Mouse (Mus musculus) bone marrow, adult 2 months (tissue): Measurements from ENCODE around the gene Svep1. TPM values are rescaled to one million over a fixed set of nuclear protein-coding genes. Genes with fewer than 3 reads are reported as not detected.

Source experiments
- H3K27ac ChIP-seq: fragments of 200-500 bp; 2 replicates; pipeline ENCODE4 v1.5.1; 2012; ENCODE audit warnings: low read depth, mild to moderate bottlenecking, control low read depth, inconsistent platforms, low read length; ENCODE audit not compliant: control insufficient read depth, poor library complexity, insufficient read depth
- H3K4me1 ChIP-seq: fragments of 200-500 bp; 2 replicates; pipeline ENCODE4 v1.6.1; 2011; ENCODE audit warnings: low read length; ENCODE audit not compliant: control insufficient read depth, insufficient read depth
- H3K4me3 ChIP-seq: fragments of 200-500 bp; replicated peaks from 2 replicates; pipeline ENCODE3; 2011; ENCODE audit warnings: mild to moderate bottlenecking, low read depth, low read length, control low read depth; ENCODE audit not compliant: control insufficient read depth
- CTCF ChIP-seq: fragments of 200-500 bp; IDR thresholded peaks from 2 replicates; pipeline ENCODE4 v1.5.1; 2011; ENCODE audit warnings: low read length, control low read depth; ENCODE audit not compliant: control insufficient read depth, insufficient read depth
- POLR2A ChIP-seq: fragments of 200-500 bp; IDR thresholded peaks from 2 replicates; pipeline ENCODE4 v1.6.1; 2011; ENCODE audit warnings: low read depth, mild to moderate bottlenecking, control low read depth, low read length, borderline replicate concordance; ENCODE audit not compliant: control insufficient read depth
- WGBS: fragments of 180-500 bp; shearing (Covaris S2); methylation state at CpG from one replicate; pipeline ENCODE4 v1.1.7; 2018; 5-methylcytosine and 5-hydroxymethylcytosine counted together
- polyA plus RNA-seq: library from polyadenylated mRNA; stranded (reverse); fragments of >200 nt; gene quantifications from 2 replicates; pipeline ENCODE4 v1.2.4, GENCODE M21; 2011; ENCODE audit warnings: low replicate concordance; ENCODE audit not compliant: missing spikeins, insufficient read depth, insufficient read length

Svep1 gene
- polyA plus RNA-seq: 0.99 and 1.3 TPM in 2 replicates

DNA sequence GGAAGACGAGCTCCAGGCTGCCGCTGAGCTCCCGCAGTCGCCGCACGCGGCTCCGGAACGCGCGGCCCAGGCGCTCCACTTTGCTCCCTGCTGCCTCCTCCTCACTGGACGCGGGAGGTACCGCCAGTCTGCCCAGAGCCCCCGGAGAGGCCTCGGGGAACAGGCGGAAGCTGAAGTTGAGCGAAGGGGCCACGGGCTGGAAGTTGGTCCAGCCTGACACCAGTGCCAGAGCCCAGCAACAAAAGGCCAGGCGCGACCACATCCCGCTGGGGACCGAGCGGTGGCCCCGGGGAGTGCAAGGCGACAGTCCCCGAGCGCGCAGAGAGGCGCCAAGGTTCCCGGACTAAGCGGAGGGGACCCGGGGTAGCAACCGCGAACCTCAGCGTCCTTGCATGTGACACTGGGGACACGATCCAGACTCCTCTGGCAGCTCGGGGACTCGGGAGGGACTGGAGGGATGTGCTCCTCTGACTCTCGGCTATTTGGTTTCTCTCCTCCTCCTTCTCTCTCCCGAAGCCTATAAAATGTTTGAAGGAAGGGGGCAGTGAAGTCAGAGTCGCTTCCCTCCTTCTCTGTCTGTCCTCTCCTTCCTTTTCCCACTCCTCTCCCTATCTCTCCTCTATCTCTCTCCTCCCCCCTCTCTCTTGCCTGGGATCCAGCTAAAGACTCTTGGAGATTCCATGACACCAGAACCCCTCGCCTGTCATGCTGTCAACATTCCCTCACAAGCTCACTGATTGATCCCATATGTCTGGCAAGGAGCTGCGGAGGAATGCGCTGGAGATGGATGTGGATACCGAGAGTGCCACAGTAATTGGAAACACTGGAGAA lies at the start of gene Svep1:
Svep1 (minus strand) TSS at position 745 of the 831 bp plus-strand sequence.
- Histone ChIP-seq H3K27ac (peak within 1 kb of the TSS; percentile 33; the same call in 1 of the 2 replicates), H3K4me3 (peak within 1 kb of the TSS; percentile 7)
- WGBS: 4% methylated on average over 47 of the region's 47 CpGs

DNA sequence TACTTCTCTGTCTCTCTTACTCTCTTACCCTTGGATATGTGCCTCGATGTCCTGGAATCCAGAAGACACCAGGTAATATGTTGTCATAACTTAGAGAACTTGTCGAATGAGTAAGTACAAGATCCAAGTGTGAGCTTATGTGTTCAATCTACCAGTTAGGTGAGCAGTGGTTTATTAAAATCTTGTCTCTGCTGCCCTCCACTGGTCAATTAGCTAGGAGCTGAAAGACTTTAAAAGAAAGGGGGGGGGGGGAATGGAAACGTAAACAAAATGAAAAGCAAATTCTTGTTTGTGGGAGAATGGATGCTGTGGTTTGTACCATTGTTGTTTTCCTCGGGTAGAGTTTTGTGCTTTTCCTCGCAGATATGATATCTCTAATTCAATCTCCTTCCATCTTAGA lies 46.8 kb upstream of the Svep1 start:
- Histone ChIP-seq H3K4me3 (no peak overlapping the region), H3K4me1 (no peaks in the 10 kb centered on the region), H3K27ac (no peak overlapping the region)
- no peak for TF ChIP-seq CTCF
- TF ChIP-seq POLR2A: no peak
- WGBS: 17% methylated on average over 5 of the region's 5 CpGs

More for the DNA sequence above, at the start of gene Svep1:
- no peaks in the 10 kb centered on the region for H3K4me1 ChIP-seq
- TF ChIP-seq CTCF (no peak), POLR2A (no peak)

DNA sequence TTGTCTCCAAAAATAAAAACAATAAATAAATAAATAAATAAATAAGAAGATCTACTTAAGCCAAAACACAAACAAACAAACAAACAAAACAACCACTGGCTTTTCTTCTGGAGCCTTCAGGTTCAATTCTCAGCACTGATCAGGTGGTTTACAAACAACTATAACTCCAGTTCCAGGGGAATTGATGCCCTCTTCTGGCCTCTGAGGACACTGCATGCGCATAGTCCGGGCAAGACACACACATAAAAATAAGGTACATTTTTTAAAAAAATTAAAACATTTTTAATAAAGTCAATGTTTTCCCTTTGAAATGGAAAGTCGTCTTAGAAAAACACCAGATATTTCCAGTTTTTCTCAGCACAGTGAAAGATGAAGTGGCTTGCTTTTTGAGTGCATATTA lies 45.7 kb upstream of the Svep1 start:
- Histone ChIP-seq H3K4me3 (no peak overlapping the region), H3K4me1 (no peaks in the 10 kb centered on the region), H3K27ac (no peak overlapping the region)
- 84% methylated on average over 3 of the region's 3 CpGs for WGBS
- TF ChIP-seq POLR2A (no peak), CTCF (no peak)

DNA sequence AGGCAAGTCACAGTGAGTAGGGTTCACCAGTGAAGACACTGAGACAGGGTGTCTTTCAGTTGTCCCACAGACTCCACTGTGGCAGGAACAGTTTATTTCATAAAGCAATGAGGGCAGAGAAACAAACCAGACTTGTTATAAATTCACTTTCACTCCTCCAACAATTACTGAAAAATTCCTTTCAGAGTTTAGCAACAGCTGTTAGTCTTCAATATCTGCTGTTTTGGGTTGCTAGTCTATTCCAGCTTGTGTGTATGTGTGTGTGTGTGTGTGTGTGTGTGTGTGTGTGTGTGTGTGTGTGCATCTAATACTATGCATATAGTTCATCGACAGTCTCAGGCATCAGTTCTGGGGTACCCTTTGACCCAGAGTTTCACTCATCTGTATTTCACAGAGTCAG lies 38.9 kb upstream of the Svep1 start:
- TF ChIP-seq POLR2A (no peak), CTCF (no peak)
- Histone ChIP-seq H3K4me1 (no peaks in the 10 kb centered on the region), H3K27ac (no peak overlapping the region), H3K4me3 (no peak overlapping the region)
- 79% methylated on average over 1 of the region's 1 CpGs for WGBS

DNA sequence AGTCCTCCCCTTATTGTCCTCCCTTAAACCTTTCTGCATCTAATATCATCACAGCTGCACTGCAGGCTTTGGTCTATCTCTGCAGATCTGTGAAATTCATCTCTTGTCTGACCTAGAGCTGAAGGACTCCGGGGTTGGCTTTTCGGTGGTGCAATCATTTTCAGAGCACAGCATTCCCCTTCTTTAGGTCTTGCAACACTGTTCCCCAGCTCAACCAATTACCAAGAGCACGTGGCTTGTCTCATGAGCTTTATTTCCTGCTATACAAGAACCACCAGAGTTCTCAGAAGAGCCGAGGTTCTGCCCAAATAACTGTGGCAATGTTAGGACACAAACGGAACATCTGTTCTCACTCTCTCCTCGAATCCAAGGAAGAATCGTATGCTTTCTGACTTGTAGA lies 33.8 kb upstream of the Svep1 start:
- TF ChIP-seq CTCF: no peak
- TF ChIP-seq POLR2A: no peak
- H3K27ac ChIP-seq: no peak overlapping the region
- WGBS: 28% methylated on average over 7 of the region's 7 CpGs
- no peak overlapping the region for H3K4me3 ChIP-seq
- H3K4me1 ChIP-seq: no peaks in the 10 kb centered on the region; the same call in 1 of the 2 replicates

DNA sequence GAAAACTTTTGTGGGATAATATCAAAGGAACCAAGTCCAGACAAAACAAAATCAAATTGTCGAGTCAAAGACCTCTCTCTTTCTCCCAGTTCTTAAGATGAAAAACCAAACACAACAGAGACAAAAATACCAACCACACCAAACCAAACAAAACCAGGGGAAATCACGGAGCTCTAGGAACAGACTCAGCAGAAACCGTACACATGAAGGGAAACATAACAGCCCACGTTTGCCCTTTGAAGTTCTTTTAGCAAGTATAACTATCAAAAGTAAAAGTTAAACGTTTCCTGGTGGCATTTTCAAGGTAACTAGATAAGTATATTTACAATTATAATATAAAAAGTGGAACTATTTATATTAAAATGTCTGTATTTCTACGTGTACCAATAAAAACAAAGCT lies 29.2 kb upstream of the Svep1 start:
- H3K4me3 ChIP-seq: no peak overlapping the region
- H3K4me1 ChIP-seq: no peaks in the 10 kb centered on the region; the same call in 1 of the 2 replicates
- TF ChIP-seq CTCF (no peak), POLR2A (no peak)
- no peak overlapping the region for H3K27ac ChIP-seq
- 59% methylated on average over 6 of the region's 6 CpGs for WGBS

DNA sequence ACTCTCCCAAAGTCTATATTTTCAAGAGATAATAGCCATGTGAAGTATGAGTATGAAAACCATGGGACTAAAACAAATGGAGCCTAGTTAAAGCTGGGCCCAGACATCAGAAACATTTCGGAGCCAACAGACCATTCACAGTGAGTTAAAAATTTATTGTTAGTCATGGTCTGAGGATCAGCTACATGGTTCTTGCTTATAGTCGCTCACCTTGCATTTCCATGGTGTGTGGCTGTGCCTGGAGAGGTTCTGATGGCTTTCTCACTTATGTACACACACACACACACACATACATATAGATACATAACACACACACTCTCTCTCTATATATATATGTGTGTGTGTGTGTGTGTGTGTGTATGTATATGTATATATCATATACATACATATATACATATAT lies 16.8 kb upstream of the Svep1 start:
- WGBS: 81% methylated on average over 2 of the region's 2 CpGs

DNA sequence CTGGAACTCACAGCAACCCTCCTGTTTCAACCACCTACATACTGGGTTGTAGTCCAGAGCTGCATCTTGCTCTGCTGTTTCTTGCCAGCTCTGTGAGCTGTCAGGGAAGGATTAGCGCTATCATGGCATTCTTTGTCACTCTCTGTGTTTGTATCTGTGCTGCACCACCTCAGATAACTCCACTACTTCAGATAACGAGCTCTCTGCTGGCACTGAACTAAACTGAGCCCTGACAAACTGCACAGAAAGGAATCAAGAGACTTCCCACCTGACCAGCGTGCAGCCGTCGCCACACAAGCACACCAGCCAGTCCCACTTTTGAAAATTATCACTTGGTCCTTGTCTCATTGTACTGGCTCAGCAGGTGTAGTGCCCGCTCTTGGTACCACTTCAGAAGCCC lies 4.7 kb upstream of the Svep1 start:
- 65% methylated on average over 6 of the region's 6 CpGs for WGBS
- TF ChIP-seq POLR2A (no peak), CTCF (no peak)
- Histone ChIP-seq H3K27ac (no peak overlapping the region), H3K4me3 (no peak overlapping the region), H3K4me1 (no peaks in the 10 kb centered on the region)

More for the DNA sequence above, 16.8 kb upstream of the Svep1 start:
- Histone ChIP-seq H3K27ac (no peak overlapping the region), H3K4me1 (no peaks in the 10 kb centered on the region), H3K4me3 (no peak overlapping the region)
- TF ChIP-seq CTCF (no peak), POLR2A (no peak)
